Mouse (Mus musculus) gastrocnemius, postnatal 36 days (tissue): ENCODE results near the gene Atp6v1g3. TPM values are rescaled to one million over a fixed set of nuclear protein-coding genes. Genes with fewer than 3 reads are reported as not detected.

ENCODE experiments used
- DNase-seq, 2 experiments: peaks; one replicate each; pipeline ENCODE4 v3.0.0; 2022
- intact Hi-C: fragments of 180-260 bp; cut with DNase I; formaldehyde crosslinking; loops from one replicate; pipeline ENCODE4 v1.15.1; 2025
- long read RNA-seq, 2 experiments: library from polyadenylated mRNA; stranded (forward); transcript quantifications; one replicate each; pipeline ENCODE4 v2.0.0; 2021
- total RNA-seq, 2 experiments: library from RNA; stranded (reverse); gene quantifications; 2 replicates each; pipeline ENCODE4 v1.2.3; 2021

Atp6v1g3 gene
- not detected for total RNA-seq
- long read RNA-seq, experiment 1: 0 reads
- long read RNA-seq, experiment 2: 0 reads

- DNase-seq: no peak
- intact Hi-C loops: no loop called here
These were observed at the start of gene Atp6v1g3 for GRCm38 (mm10) chr1:138273438-138273837. Gene Atp6v1g3 (plus strand): TSS chr1:138273738.

- no peak for DNase-seq
- intact Hi-C loops: no loop called here
These were observed 40.5 kb upstream of the Atp6v1g3 start for GRCm38 (mm10) chr1:138233051-138233450.

GRCm38 (mm10) chr1:138237252-138237651, 36.3 kb upstream of the Atp6v1g3 start:
- DNase-seq: no peak
- intact Hi-C loops: no loop called here

GRCm38 (mm10) chr1:138243947-138244346, 29.6 kb upstream of the Atp6v1g3 start:
- no peak for DNase-seq
- intact Hi-C loops: no loop called here

GRCm38 (mm10) chr1:138244485-138244884, 29.1 kb upstream of the Atp6v1g3 start:
- no peak for DNase-seq

GRCm38 (mm10) chr1:138245103-138245502, 28.4 kb upstream of the Atp6v1g3 start:
- no peak for DNase-seq
- intact Hi-C loops: no loop called here

More at GRCm38 (mm10) chr1:138244485-138244884, 29.1 kb upstream of the Atp6v1g3 start:
- intact Hi-C loops: no loop called here

GRCm38 (mm10) chr1:138245533-138245932, 28.0 kb upstream of the Atp6v1g3 start:
- intact Hi-C loops: no loop called here
- DNase-seq: no peak

- intact Hi-C loops: no loop called here
- no peak for DNase-seq
These were observed 26.9 kb upstream of the Atp6v1g3 start for GRCm38 (mm10) chr1:138246438-138247164.

GRCm38 (mm10) chr1:138247699-138248483, 25.6 kb upstream of the Atp6v1g3 start:
- DNase-seq: no peak
- intact Hi-C loops: no loop called here

- no peak for DNase-seq
- intact Hi-C loops: no loop called here
These were observed 24.8 kb upstream of the Atp6v1g3 start for GRCm38 (mm10) chr1:138248770-138249169.

GRCm38 (mm10) chr1:138250951-138251350, 22.6 kb upstream of the Atp6v1g3 start:
- intact Hi-C loops: no loop called here
- no peak for DNase-seq

- intact Hi-C loops: no loop called here
- no peak for DNase-seq
These were observed 17.3 kb upstream of the Atp6v1g3 start for GRCm38 (mm10) chr1:138256172-138256789.

GRCm38 (mm10) chr1:138258758-138259157, 14.8 kb upstream of the Atp6v1g3 start:
- no peak for DNase-seq
- intact Hi-C loops: no loop called here

- intact Hi-C loops: no loop called here
These were observed 12.0 kb upstream of the Atp6v1g3 start for GRCm38 (mm10) chr1:138261520-138261919.

GRCm38 (mm10) chr1:138262408-138262807, 11.1 kb upstream of the Atp6v1g3 start:
- intact Hi-C loops: no loop called here
- DNase-seq: no peak

More at GRCm38 (mm10) chr1:138261520-138261919, 12.0 kb upstream of the Atp6v1g3 start:
- DNase-seq: no peak

- DNase-seq: no peak
- intact Hi-C loops: no loop called here
These were observed 6.0 kb upstream of the Atp6v1g3 start for GRCm38 (mm10) chr1:138267465-138268055.

- intact Hi-C loops: no loop called here
- no peak for DNase-seq
These were observed 1.4 kb downstream of the Atp6v1g3 start for GRCm38 (mm10) chr1:138274930-138275329.

- no peak for DNase-seq
- intact Hi-C loops: no loop called here
These were observed 2.3 kb downstream of the Atp6v1g3 start for GRCm38 (mm10) chr1:138275859-138276258.

- DNase-seq: no peak
- intact Hi-C loops: no loop called here
These were observed 7.6 kb downstream of the Atp6v1g3 start for GRCm38 (mm10) chr1:138281139-138281538.

GRCm38 (mm10) chr1:138282413-138283141, 9.0 kb downstream of the Atp6v1g3 start:
- intact Hi-C loops: no loop called here
- DNase-seq: no peak
